Mouse (Mus musculus): ENCODE data around the gene Flna. TPM values are rescaled to one million over a fixed set of nuclear protein-coding genes. Genes with fewer than 3 reads are reported as not detected.
"Not testable (repeated sequence)": the region's sequence is repeated elsewhere in the genome, so short reads cannot be mapped to it uniquely, and the experiment has no call there.

Flna gene
- total RNA-seq, 2 experiments from 2014 or later: 89.1 to 100 TPM

DNA sequence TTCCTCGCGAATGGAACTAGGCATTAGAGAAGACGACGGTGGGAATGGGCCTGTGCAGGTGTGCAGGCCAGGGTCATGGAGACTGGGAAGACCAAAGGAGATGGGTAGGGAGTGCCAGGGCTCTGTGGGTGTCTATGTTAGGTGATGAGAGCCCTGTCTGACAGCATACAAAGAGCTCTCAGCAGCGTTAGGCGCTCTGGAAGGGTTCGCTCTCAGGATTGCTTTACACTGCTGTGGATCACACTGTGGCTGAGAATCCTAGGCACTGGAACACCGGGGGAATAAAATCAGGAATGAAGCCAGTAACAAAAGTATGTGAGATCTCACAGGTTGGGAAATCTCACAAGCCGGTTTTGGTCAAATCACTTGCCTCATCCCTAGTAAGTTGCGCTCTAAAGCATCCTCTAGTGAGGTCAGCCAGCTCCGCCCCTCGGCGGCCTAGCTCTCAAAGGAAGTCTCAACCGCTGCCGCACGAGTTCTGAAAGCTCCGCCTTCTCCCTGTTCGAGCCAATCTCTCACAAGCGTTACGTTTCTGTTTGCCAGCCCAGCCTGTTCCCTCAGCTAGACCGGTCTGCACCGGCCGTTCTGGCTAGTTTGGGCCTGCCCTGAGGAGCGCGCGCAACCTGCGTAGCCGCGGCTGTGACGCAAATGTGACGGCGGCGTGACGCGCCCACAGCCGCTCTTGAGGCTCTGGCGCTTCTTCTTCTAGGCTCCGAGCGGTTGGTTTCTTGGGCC lies 4.7 kb upstream of the Flna start, which contains the start of gene Emd:
TSS of gene Emd (plus strand) at position 535 of the 735 bp plus-strand sequence.
- DNase-seq (ENCODE audit: low spot score in 2 of 2): peak; percentile 86 to 94
- intact Hi-C loops (cut with DNase I): no loop called here

- peak; percentile 34 to 50 for DNase-seq (ENCODE audit: low spot score in 2 of 2)
- intact Hi-C loops (cut with DNase I): loop anchor here (1.0 to 10.0 kb wide), 3 partner anchors 134 to 165 kb away; no protein-coding TSS in a partner anchor
Measured at GRCm38 (mm10) chrX:74248651-74249050, 969 bp downstream of the Flna start.

- intact Hi-C loops (cut with DNase I): loop anchor here (10.0 kb wide), 2 partner anchors 132 to 162 kb away; no protein-coding TSS in a partner anchor
Measured at GRCm38 (mm10) chrX:74246693-74247092, 2.9 kb downstream of the Flna start.

DNA sequence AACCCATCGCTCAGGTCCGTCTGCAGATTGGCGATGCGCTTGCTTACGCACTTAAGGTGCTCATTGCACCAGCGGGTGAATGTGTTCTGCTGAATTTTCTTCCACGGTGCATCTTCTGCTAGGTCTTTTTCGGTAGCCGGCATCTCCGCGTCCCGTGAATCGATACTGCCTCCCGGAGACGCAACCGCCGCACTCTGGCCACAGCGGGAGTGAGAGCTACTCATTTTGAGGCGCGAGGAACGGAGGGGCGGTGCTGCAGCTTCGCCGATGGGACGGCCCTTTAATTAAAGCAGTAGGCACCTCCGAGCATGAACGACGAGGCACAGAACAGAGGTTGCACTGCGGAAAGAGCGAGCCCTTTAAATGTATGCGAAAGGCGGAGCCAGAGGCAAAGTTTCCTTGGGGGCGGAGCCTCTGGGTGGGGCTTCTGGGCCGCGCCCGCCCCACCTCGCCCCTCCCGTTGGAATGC lies 3.4 kb downstream of the Flna start:
- intact Hi-C loops (cut with DNase I): loop anchor here (10.0 kb wide), 2 partner anchors 131 to 161 kb away; no protein-coding TSS in a partner anchor
- peak; percentile 86 to 87 for DNase-seq (ENCODE audit: low spot score in 2 of 2)

More at GRCm38 (mm10) chrX:74246693-74247092, 2.9 kb downstream of the Flna start:
- no peak for DNase-seq (ENCODE audit: low spot score in 2 of 2)

GRCm38 (mm10) chrX:74245687-74246086 lies 3.9 kb downstream of the Flna start:
- peak; percentile 62 to 75 for DNase-seq (ENCODE audit: low spot score in 2 of 2)
- intact Hi-C loops (cut with DNase I): loop anchor here (10.0 kb wide), 2 partner anchors 131 to 161 kb away; no protein-coding TSS in a partner anchor

DNA sequence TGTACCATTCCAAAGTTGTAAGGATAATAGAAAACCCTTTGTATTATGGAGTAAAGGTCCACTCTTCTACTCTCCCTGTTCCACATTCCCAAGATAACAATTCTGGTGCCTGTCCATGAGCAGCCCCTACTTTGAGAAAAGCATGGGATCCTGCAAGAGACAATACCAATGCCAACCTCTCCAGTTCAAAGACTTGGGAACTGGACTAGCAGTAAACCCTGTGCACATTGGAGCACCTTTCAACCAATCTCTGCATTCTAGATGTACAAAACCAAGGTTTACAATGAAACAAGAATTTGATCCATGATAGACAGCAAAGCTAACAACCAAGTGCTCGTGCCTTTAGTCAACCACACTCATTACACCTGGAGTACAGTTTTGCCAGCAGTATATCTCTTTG lies 4.5 kb downstream of the Flna start:
- intact Hi-C loops (cut with DNase I): loop anchor here (10.0 kb wide), 2 partner anchors 130 to 160 kb away; no protein-coding TSS in a partner anchor

GRCm38 (mm10) chrX:74244614-74245083 lies 5.0 kb downstream of the Flna start:
- DNase-seq (ENCODE audit: low spot score in 2 of 2): no peak
- intact Hi-C loops (cut with DNase I): loop anchor here (10.0 kb wide), 2 partner anchors 130 to 160 kb away; no protein-coding TSS in a partner anchor

More for the DNA sequence above, 4.5 kb downstream of the Flna start:
- DNase-seq (ENCODE audit: low spot score in 2 of 2): no peak

DNA sequence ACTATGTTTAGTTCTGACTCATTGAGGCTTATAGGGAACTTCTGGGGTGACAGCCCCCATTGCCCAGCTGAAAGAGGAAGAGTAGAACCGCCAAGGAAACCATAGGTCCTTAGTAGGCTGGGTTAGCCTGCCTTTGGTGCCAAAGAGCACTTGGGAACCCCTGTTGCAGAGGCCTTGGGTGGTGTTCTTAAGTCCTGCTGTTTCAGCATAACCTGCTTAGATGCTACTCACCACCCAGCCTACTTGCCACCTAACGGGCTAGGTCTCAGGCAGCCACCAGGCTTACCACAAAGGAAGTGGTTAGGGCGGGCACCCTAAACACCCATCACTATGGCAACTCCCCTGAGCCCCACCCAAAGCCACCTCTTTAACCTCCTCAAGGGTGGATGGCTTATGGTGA lies 5.8 kb downstream of the Flna start:
- intact Hi-C loops (cut with DNase I): loop anchor here (10.0 kb wide), 2 partner anchors 129 to 159 kb away; no protein-coding TSS in a partner anchor
- no peak for DNase-seq (ENCODE audit: low spot score in 2 of 2)

DNA sequence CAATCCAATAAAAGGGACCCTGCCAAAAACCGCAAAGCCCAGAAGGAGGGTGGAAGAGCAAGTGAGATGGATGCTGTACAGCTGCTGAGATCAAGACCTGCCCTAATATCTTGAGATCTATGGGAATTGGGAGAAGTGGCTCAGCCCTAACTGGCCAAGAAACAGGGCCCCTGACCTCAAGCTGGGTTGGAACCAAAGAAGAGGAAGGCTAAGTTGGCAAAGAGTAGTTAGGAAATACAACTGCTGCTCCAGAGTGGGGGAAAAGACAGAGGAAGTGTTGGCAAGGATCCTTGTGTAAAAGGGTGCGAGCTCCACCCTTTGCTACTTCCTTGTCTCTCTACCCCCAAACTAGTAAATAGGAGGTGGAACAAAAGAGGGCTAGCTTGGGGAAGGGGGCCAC lies 6.2 kb downstream of the Flna start:
- intact Hi-C loops (cut with DNase I): loop anchor here (10.0 kb wide), 2 partner anchors 129 to 159 kb away; no protein-coding TSS in a partner anchor
- DNase-seq (ENCODE audit: low spot score in 2 of 2): no peak

DNA sequence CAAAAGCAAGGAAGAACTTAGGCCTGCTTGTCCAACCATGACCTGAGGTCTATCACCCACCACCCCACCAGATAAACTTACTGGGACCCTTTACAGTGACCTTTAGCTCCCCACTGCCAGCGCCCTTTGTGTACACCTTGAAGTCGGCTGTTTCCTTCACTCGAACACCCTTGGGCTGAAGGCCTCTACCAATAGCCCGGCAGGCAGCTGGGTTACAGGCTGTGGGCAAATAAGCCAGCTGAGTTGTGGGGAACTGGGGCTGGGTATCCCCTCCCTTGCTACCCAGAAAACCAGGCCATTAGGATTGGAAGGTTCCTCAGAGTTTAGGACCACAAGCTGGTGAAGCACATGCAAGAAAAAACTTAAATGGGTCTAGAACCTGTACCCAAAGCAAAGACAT lies 9.3 kb downstream of the Flna start:
- intact Hi-C loops (cut with DNase I): loop anchor here (10.0 kb wide), 2 partner anchors 126 to 156 kb away; no protein-coding TSS in a partner anchor
- DNase-seq (ENCODE audit: low spot score in 2 of 2): no peak

DNA sequence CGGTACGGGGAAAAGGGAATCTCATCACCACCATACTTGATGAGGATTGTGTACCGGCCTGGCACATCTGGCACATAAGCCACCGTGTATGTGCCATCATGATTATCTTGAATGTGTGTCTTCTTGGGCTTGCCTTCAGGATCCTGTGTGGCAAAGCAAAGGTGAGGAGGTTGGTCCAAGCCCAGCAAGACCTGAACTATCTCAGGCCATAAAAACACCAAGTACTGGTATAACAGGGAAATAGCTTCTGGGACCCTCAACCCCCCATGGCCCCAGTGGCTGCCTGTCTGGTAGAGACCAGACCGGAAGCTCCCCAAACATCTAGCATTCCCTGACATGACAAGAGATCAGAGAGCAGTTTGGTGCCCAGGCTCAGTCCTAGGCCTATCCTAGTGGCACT lies 16.4 kb downstream of the Flna start:
- intact Hi-C loops (cut with DNase I): no loop called here
- DNase-seq (ENCODE audit: low spot score in 2 of 2): no peak

GRCm38 (mm10) chrX:74230038-74230437 lies 19.6 kb downstream of the Flna start:
- intact Hi-C loops (cut with DNase I): no loop called here
- DNase-seq (ENCODE audit: low spot score in 2 of 2): no peak

DNA sequence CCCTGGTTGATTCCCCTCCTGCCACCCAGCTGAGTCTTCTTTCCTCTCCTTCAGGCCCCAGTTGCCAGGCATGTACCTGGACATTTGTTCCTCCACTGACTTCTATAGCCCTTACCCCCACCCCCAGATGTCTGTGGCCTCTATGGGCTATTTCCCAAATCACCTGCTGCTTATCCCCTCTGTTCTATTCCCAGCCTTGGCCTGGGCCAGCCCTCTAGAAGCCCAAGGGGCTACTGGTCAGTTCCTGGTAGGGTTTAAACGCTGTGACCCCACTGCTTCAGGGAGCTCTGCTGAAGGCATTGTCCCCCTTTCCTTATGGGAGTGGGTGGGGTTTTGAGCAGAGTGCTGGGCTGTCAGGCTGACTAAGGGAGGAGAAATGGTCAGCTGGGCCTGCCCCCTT lies 29.5 kb downstream of the Flna start:
- DNase-seq (ENCODE audit: low spot score in 2 of 2); intact Hi-C loops (cut with DNase I): not testable (repeated sequence)

GRCm38 (mm10) chrX:74219449-74219848 lies 30.2 kb downstream of the Flna start:
- no peak for DNase-seq (ENCODE audit: low spot score in 2 of 2)
- intact Hi-C loops (cut with DNase I): no loop called here

GRCm38 (mm10) chrX:74218496-74218895 lies 31.1 kb downstream of the Flna start:
- intact Hi-C loops (cut with DNase I): no loop called here
- DNase-seq (ENCODE audit: low spot score in 2 of 2): no peak

GRCm38 (mm10) chrX:74203556-74203955 lies 46.1 kb downstream of the Flna start:
- DNase-seq (ENCODE audit: low spot score in 2 of 2): no peak
- intact Hi-C loops (cut with DNase I): no loop called here

DNA sequence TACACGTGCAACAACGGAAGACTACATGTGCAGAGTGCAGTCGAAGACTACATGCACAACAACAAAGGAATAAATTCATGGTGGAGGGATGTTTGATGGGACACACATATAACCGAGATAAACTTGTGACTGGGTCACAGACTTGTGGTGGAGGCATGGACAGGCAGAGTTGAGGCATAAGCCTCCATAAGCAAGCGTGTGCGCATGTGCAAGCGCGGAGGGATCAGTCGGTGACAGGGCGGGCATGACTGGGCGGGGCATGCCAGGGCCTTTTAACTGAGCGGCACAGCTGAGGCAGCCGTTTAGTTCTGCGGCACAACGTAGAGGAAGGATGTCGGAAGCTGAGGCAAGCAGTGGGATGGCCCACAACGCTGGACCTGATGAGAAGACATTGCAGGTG lies 72.7 kb downstream of the Flna start, which contains the start of gene Tktl1:
TSS of gene Tktl1 (plus strand) at position 301 of the 400 bp plus-strand sequence.
- intact Hi-C loops (cut with DNase I): no loop called here
- DNase-seq (ENCODE audit: low spot score in 2 of 2): no peak
